Mouse (Mus musculus) right cerebral cortex, adult 18-20 months (tissue): ENCODE measurements around the gene Slc17a1.

Experiments
- DNase-seq: peaks from one replicate; pipeline ENCODE4 v3.0.0; 2022; ENCODE audit warnings: mixed read lengths

The Slc17a1 gene

GRCm38 (mm10) chr13:23889011-23889605, 21.6 kb downstream of the Slc17a1 start:
- DNase-seq: no peak

- no peak for DNase-seq
Measured at GRCm38 (mm10) chr13:23892592-23893268, 25.2 kb downstream of the Slc17a1 start.

GRCm38 (mm10) chr13:23893269-23893593, 25.7 kb downstream of the Slc17a1 start:
- DNase-seq: no peak

- DNase-seq: no peak
Measured at GRCm38 (mm10) chr13:23898242-23898641, 30.7 kb downstream of the Slc17a1 start.

GRCm38 (mm10) chr13:23906906-23907305, 39.4 kb downstream of the Slc17a1 start:
- DNase-seq: no peak

GRCm38 (mm10) chr13:23910121-23910520, 42.6 kb downstream of the Slc17a1 start:
- no peak for DNase-seq

GRCm38 (mm10) chr13:23911335-23911734, 43.8 kb downstream of the Slc17a1 start:
- no peak for DNase-seq

- DNase-seq: no peak
Measured at GRCm38 (mm10) chr13:23913791-23914306, 46.3 kb downstream of the Slc17a1 start.

DNA sequence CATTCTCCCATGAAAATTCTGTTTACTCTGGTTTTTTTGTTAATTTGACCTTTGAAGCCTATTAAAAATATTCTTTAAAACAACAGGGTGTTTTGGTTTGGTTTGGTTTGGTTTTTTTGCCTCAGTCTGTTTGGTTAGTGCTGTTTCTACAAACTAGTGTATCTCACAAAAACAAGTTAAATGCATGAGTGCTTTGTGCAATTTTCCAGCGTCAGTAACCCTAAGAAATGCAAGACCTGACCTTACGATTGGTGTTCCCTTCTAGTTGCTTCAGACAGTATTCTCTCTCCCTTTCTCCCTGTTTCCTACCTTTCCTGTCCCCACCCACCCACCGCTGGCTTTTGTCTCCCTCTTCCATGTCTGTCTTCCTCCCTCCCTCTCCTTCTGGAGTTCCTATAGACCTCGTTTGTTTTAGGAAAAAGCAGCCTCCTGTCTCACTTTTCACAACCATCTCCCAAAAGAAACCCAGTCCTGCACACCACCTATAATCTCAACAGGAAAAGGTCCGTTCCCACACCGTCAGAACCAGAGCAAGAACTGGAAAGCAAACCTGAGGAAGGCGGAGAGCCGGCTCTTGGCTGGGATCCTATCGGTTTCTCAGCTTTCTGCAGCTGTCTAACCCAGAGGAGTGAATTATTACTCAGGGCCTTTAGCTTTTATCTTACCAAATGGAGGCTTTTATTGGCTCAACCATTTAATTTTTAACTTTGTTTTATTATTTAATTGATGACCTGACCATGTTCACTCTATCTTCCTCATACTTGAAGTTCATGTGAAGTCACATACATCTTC, 47.0 kb downstream of the Slc17a1 start, which contains the start of gene Slc17a4:
Gene Slc17a4, minus strand, starts transcription at position 634 of the 792 bp plus-strand sequence.
- no peak for DNase-seq

GRCm38 (mm10) chr13:23916132-23916531, 48.6 kb downstream of the Slc17a1 start:
- no peak for DNase-seq

- DNase-seq: no peak
Measured at GRCm38 (mm10) chr13:23917674-23918073, 50.1 kb downstream of the Slc17a1 start.

DNA sequence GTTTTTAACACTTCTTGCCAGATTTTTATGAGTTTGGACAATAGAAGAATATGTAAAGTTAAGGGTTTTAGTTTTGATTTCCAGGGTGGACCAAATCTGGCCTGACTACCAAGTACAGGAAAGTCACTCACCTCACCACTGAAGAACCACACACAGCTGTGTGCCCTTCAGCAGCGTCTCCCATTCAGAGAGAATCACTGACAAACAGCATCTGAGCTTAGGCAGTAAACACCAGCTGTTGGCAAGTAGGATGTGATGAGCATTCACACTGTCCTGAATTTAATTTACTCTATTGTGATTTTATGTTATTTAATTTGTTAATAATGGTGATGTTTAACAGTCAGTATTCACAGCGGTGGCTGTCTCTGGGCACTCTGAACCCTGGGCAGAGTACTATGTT, 58.2 kb downstream of the Slc17a1 start:
- no peak for DNase-seq

DNA sequence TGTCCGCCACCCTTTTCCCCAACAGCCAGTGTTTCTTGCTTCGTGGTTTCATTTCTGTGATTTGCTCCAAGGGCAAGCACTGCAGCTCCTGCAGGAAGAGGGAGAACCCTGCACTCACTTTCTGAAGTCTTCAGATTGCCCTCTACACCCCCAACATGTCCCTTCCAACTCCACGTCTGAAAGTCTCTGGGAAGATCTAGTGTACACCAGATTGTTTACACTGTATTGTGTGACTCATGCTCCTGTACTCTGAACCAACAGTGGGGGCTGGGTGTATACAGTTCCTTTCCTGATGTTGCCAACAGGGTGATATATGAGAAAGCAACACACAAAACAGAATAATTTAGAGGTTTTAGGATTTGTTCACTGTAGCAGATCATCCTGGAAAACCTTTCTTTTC, 61.1 kb downstream of the Slc17a1 start:
- no peak for DNase-seq

DNA sequence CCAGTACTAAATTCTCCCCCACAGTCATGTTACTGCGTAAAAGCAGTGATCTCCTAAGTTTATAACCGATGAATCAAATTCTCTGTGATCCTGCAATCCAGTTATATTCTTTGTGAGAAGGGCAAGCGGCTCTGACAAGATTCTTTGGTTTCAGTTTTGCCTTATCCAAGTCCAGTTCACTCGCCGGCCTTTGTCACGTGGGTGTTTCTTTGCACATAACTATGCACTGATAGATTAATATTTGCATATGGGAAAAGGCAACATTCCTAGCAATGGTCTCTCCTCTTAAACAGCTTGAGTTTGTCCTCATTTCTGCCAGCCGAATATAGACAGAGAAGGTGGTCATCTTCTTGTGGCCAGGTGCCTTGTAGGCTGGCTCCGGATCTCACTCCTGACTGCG, 62.9 kb downstream of the Slc17a1 start:
- DNase-seq: no peak

GRCm38 (mm10) chr13:23930904-23931303, 63.4 kb downstream of the Slc17a1 start:
- no peak for DNase-seq

DNA sequence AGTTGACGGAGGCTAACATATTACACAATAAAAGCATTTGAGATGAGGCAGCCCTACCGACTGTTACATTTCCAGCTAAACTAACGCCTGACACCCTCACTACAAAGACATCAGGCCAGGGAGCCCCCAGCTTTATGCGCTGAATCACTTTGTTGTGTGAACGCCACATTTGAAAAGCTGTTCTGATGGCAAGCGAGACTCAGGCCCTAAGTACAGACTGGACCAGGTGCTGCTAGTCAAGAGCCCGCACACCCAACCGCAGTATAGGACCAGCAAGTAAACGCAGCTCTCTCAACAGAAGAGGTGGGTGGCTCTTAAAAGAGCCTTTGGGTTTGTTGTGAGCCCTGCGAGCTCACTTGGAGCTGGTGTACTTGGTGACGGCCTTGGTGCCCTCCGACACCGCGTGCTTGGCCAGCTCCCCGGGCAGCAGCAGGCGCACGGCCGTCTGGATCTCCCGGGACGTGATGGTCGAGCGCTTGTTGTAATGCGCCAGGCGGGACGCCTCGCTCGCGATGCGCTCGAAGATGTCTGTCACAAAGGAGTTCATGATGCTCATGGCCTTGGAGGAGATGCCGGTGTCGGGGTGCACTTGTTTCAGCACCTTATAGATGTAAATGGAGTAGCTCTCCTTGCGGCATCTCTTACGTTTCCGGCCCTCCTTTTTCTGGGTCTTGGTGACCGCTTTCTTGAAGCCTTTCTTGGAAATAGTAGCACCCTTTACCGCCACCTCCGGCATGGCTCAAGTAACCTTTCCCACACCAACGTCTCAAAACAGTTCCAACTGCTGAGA, 66.1 kb downstream of the Slc17a1 start, which contains the start of gene Hist1h2ba:
Gene Hist1h2ba, minus strand, starts transcription at position 736 of the 790 bp plus-strand sequence.
- no peak for DNase-seq

DNA sequence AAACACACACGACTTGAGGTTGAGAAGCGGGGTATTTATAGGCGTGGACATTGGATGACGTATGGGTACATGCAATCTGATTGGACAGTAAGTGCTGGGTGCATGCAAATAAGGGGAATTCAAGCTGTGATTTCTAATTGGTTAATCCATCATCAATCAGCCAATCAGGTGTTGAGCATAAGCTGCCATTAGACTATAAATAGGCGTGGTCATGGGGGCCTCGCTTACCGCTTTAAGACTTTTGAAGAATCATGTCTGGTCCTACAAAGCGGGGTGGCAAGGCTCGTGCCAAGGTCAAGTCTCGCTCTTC, 66.6 kb downstream of the Slc17a1 start, which contains the start of gene Hist1h2aa:
Gene Hist1h2aa, plus strand, starts transcription at position 252 of the 310 bp plus-strand sequence.
- DNase-seq: no peak

- peak; percentile 17 for DNase-seq
Measured at GRCm38 (mm10) chr13:23938699-23939098, 71.1 kb downstream of the Slc17a1 start.

- no peak for DNase-seq
Measured at GRCm38 (mm10) chr13:23940291-23940690, 72.7 kb downstream of the Slc17a1 start.

- DNase-seq: no peak
Measured at GRCm38 (mm10) chr13:23942861-23943260, 75.3 kb downstream of the Slc17a1 start.
